Mouse (Mus musculus) layer of hippocampus, postnatal 25 days (tissue): Measurements from ENCODE around the gene Dnajc3. TPM values are rescaled to one million over a fixed set of nuclear protein-coding genes. Genes with fewer than 3 reads are reported as not detected.

ENCODE experiments used
- DNase-seq, 2 experiments: peaks; one replicate each; pipeline ENCODE4 v3.0.0; 2022; ENCODE audit warnings: mixed read lengths in 2 of 2, low spot score in 1 of 2; ENCODE audit errors: extremely low spot score in 1 of 2
- total RNA-seq, 2 experiments: library from RNA; stranded (reverse); gene quantifications; 2 replicates each; pipeline ENCODE4 v1.2.3; 2021

Dnajc3 gene
- total RNA-seq, 2 experiments from 2014 or later, result 32.0 to 37.3 TPM

GRCm38 (mm10) chr14:118929779-118930178, 8.0 kb upstream of the Dnajc3 start:
- DNase-seq, result no peak

GRCm38 (mm10) chr14:118930777-118931176, 7.0 kb upstream of the Dnajc3 start:
- no peak for DNase-seq

DNA sequence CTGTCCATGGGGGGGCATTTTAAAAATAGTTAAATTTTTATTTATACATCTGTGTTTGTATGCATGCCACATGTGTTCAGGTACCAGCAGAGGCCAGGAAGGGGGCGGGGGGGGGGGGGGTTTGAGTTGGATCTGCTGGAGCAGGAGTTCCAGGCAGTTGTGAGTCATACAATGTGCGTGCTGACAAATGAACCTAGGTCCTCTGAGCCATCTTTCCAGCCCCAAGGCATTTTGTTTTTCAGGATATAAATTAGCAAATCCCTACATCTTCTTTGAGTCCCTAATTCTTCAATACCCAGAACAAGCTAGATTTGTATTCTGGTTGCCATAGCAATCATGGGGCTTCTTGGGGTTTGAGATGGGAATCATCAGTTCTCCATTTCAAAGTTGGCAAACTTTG, 6.6 kb upstream of the Dnajc3 start:
- DNase-seq, result no peak

- no peak for DNase-seq
These were observed 4.8 kb upstream of the Dnajc3 start for GRCm38 (mm10) chr14:118932956-118933355.

DNA sequence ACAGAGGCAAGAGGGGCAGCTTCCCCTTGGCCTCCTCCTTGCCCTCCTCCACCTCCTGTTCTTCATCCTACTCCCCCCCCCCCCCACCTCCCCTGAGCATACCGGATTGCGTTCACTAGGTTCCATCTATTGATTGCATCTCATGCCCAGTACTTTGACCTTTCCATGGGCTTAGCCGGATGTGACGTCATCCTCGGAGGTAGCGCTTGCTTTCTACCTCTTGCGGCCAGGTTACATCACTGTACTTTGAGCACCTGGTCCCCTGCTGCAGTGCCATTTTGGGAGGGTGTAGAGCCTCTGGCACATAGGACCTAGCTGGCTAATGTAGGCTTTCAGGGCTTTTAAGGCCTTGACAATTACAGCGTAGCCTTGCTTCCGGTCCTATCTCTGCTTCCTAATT, 3.1 kb upstream of the Dnajc3 start:
- no peak for DNase-seq

- no peak for DNase-seq
These were observed 1.5 kb upstream of the Dnajc3 start for GRCm38 (mm10) chr14:118936236-118936635.

DNA sequence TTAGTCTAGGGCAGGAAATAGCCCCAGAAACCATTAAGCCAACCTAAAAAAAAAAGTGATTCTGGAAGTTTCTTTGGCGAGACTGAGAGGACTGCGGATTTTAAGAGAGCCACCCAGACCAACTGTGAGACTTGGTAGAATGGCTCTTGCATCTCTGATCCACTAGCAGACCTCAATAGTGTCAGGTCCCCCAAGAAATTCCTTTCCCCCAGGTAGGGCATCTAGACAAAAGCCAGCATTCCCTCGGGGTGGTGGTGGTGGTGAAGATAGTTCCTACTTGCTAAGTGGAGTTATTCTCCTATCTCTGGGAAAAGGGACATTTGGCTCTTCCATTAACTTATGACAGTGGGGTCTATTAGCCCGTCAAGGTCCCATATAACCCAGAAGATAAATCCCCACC, 824 bp upstream of the Dnajc3 start:
- DNase-seq, result no peak

- no peak for DNase-seq
These were observed 775 bp downstream of the Dnajc3 start for GRCm38 (mm10) chr14:118938551-118938950.

DNA sequence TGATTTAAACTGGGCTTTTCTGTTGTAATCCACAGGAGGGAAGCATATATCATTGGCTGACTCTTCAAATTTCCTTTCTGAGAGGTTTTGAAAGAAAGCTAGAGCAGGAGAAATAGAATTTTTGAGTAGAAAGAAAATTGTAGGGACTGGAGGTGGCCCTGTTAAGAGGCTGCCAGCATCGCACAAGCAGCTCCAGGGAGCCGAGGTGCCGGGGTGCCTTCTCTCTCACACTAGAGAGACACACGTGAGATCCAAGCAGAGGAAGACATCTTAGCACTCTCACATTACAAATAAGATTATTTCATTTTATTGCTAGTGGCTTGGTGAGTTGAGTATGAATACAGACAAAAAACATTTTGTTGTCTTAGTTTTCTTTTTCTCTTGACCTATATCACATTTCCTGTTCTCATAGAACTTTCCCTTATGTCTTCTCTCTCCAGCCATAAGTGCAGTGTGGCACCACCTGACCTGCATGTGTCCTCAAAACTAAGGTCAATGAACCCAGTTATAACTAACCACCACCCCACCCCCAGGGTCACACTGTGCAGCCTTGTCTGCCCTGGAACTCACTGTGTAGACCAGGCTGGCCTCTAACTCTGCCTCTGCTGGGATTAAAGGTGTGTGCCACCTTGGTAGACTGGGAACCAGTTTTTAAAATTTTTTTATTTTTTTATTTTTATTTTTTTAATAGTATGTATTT, 3.2 kb downstream of the Dnajc3 start:
- DNase-seq, result no peak

DNA sequence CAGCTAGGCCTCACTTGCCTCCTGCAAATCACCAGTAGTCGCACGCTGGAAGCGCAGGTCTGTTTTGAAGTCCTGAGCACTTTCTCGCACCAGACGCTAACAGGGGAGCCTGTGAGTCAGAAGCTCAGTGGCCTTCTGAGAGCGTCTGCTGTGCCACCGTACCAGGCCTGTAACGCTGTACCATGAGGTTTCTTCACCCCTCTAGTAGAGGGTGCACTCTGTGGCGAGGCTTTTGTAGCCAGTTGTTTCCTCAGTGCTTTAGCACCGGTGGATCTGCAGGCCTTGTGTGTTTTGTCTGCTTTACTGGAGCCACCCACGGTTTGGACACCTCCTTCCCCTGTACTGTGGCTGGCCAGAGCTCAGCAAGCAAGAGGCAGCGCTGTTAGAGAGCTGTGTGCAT, 4.3 kb downstream of the Dnajc3 start:
- DNase-seq, result no peak

DNA sequence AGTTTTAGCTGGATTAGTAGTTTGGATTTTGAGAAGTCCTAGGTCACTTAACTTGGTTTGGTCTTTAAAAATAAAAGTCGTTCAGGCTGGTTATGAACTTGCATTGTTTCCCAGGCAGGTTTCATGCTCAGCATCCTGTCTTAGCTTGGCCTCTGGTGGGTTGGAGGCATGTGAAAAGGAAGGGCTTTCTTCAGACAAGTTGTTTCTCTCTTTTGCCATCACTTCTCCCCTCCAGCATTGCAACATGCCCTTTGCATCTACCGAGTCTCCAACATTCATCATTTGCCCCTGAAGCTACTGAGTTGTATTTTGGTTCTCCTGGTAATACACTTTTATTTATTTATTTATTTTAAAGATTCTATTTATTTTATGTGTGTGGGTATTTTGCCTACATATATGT, 6.9 kb downstream of the Dnajc3 start:
- DNase-seq, result no peak

DNA sequence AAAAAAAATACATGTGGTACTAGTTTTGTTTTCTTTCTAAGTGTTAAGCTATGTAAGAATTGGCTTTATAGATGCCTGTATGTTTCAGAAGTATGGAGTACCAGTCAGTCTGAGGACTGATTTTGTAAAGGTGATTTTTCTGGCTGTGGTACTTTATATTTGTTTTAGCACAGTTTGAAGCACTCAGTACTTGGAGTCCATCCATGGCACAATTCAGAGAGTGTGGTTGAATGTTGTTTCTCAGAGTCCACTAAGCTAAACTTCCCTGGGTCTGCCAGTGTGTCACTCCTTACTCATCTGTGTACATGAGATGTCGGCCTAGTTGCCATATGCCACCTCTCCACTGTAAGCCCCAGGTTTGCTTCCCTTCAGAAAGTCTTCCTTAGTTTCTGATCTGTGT, 11.1 kb downstream of the Dnajc3 start:
- DNase-seq, result no peak

DNA sequence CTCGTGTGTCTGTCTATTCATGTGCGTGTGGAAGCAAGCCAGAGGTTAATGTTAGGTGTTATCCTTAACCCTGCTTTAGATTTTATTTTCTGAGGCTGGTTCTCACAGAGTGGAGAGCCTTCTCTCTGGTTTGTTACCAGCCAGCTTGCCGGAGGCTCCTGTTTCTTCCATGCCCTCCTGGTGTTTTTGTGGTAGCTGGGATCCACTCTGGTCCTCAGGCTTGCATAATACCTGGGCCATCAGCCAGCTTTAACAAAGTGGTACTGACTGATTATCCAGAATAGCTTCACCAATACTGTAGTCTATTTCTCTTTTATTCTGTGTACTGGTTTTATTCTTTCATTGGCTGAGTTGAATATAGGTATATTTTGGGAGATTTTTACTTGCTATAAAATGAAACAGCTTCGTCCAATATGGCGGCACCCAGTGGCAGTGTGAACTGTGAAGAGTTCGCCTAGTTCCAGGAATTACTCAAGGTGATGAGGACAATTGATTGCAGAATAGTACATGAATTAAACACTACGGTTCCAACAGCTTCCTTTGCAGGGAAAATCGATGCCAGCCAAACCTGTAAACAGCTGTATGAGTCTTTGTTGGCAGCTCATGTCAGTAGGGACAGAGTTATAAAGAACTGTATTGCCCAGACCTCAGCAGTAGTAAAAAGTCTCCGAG, 14.3 kb downstream of the Dnajc3 start:
- DNase-seq, result peak in 1 of 2 experiments; percentile 33

- DNase-seq, result no peak
These were observed 20.2 kb downstream of the Dnajc3 start for GRCm38 (mm10) chr14:118958010-118958409.

GRCm38 (mm10) chr14:118965356-118966000, 27.7 kb downstream of the Dnajc3 start:
- no peak for DNase-seq

- DNase-seq, result no peak
These were observed 29.9 kb downstream of the Dnajc3 start for GRCm38 (mm10) chr14:118967646-118968045.

DNA sequence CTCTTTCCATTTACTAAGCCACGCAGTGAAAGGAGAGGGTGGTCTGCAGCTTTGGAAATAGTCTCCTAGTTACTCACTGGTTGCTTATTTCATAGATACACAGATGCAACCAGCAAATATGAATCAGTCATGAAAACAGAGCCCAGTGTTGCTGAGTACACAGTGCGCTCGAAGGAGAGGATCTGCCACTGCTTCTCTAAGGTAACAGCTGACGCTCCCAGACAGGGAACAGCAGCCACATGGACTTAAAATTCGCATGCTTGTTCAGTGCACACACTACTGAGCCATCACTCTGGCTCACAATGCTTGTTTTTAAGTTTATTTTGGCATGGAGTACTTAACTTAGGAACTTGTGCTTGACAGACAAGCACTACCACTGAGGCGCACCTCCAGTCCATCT, 34.5 kb downstream of the Dnajc3 start:
- no peak for DNase-seq

GRCm38 (mm10) chr14:118977136-118977816, 39.5 kb downstream of the Dnajc3 start:
- no peak for DNase-seq

DNA sequence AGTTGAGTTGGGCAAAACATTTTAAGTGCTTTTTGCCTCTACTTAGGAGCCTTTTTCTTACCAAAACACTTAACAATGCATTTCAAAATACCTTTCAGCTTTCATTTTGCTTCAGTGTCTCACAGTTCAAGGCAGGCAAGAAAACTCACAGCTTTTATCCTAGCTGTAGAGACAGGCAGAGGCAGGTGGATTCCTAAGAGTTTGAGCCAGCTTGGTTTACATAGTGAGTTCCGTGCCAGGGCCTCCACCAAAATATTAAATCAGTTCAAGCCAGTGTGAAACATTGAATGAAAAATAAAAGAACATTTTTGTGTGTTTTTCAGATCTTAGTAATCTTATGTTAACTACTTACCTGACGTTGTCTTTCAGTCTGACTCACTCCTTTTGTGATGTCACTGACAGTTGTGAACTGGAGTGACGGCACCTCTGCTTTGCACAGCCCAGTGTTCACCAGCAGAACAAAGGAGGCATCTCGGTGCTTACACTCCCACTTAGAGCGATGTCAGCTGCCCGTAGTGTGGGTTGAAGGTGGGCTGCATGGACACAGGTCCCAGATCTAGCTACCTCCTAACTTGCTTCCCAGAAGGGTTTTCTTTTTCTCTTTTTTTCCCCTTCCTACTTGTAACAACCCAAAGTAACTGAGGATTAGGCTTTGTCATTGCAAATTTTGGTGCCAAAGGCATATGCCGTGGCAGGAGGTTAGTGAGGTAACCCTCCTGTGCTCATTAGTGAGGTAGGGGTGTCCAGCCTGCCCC, 42.0 kb downstream of the Dnajc3 start:
- no peak for DNase-seq

GRCm38 (mm10) chr14:118980358-118980757, 42.6 kb downstream of the Dnajc3 start:
- no peak for DNase-seq
